Mouse (Mus musculus) neutrophil, adult 5-6 weeks (primary cell): Measurements from ENCODE around the gene Gm20388. TPM values are rescaled to one million over a fixed set of nuclear protein-coding genes. Genes with fewer than 3 reads are reported as not detected.

Source experiments
- ATAC-seq: fragments of 151-379, 151-347 bp; 2 replicates; pipeline ENCODE4 v1.8.0; 2017; ENCODE audit warnings: mild to moderate bottlenecking, moderate TSS enrichment; ENCODE audit not compliant: insufficient number of reproducible peaks, poor library complexity, low FRiP score, severe bottlenecking; ENCODE audit errors: extremely low read depth
- total RNA-seq: library from RNA; stranded (forward); fragments of 200-1000 nt; gene quantifications from 2 replicates; pipeline ENCODE4 v1.2.3, GENCODE M21; 2017

Gene Gm20388
- total RNA-seq, 1 experiment from 2014 or later = 10.8 TPM

GRCm38 (mm10) chr8:120750616-120751015, 840.0 kb downstream of the Gm20388 start:
- no peak for ATAC-seq

GRCm38 (mm10) chr8:120751226-120752081, 840.8 kb downstream of the Gm20388 start:
- no peak for ATAC-seq

- no peak for ATAC-seq
Observed at GRCm38 (mm10) chr8:120752082-120752452, 841.4 kb downstream of the Gm20388 start.

- ATAC-seq = no peak
Observed at GRCm38 (mm10) chr8:120753476-120753875, 842.8 kb downstream of the Gm20388 start.

GRCm38 (mm10) chr8:120755306-120756297, 845.0 kb downstream of the Gm20388 start:
- ATAC-seq = no peak

- no peak for ATAC-seq
Observed at GRCm38 (mm10) chr8:120758005-120758404, 847.4 kb downstream of the Gm20388 start.

GRCm38 (mm10) chr8:120759847-120760246, 849.2 kb downstream of the Gm20388 start:
- ATAC-seq = no peak

GRCm38 (mm10) chr8:120760341-120761215, 849.9 kb downstream of the Gm20388 start:
- peak; percentile 28; the same call in 1 of the 2 replicates for ATAC-seq

GRCm38 (mm10) chr8:120763267-120763666, 852.6 kb downstream of the Gm20388 start:
- no peak for ATAC-seq

- ATAC-seq = no peak
Observed at GRCm38 (mm10) chr8:120764638-120765037, 854.0 kb downstream of the Gm20388 start.

GRCm38 (mm10) chr8:120766622-120767021, 856.0 kb downstream of the Gm20388 start:
- no peak for ATAC-seq

GRCm38 (mm10) chr8:120768454-120769218, 858.0 kb downstream of the Gm20388 start:
- ATAC-seq = no peak

- 0 out of 2 replicates have a peak, but pooled peaks have one; percentile 24 for ATAC-seq
Observed at GRCm38 (mm10) chr8:120777184-120777583, 866.5 kb downstream of the Gm20388 start.

- no peak for ATAC-seq
Observed at GRCm38 (mm10) chr8:120777732-120778131, 867.1 kb downstream of the Gm20388 start.

- no peak for ATAC-seq
Observed at GRCm38 (mm10) chr8:120779106-120779505, 868.5 kb downstream of the Gm20388 start.

GRCm38 (mm10) chr8:120783781-120784180, 873.1 kb downstream of the Gm20388 start:
- ATAC-seq = no peak

GRCm38 (mm10) chr8:120786753-120787152, 876.1 kb downstream of the Gm20388 start:
- ATAC-seq = no peak

GRCm38 (mm10) chr8:120787631-120788030, 877.0 kb downstream of the Gm20388 start:
- no peak for ATAC-seq
